32 mouse cellular contexts compared by ENCODE assay signal in genomic region chr7:51894939-51895338, GRCm38 (mm10). TPM values are rescaled to one million over a fixed set of nuclear protein-coding genes. Genes with fewer than 3 reads are reported as not detected.
DNase-seq lines count a peak whose midpoint lies in the region; ATAC-seq lines count a peak whose summit lies in the region.
"Had no signal": no experiment of that assay in that cellular context is flagged by ENCODE, and none has a peak within 500 bp of the region (broad histone marks: within the 10 kb centered on the region; RNA-seq: fewer than 3 reads in every experiment).

No protein-coding gene starts in this region.

- ATAC-seq in hindbrain, embryonic 12.5 days (ENCODE audit: low FRiP score), result no peak
- no peak for ATAC-seq in hindbrain, embryonic 13.5 days (ENCODE audit: low FRiP score)
- 0 out of 2 replicates have a peak, but pooled peaks have one; percentile 47 for ATAC-seq in embryonic facial prominence, embryonic 12.5 days (ENCODE audit: insufficient number of reproducible peaks, insufficient read depth, low FRiP score, low TSS enrichment)
- 0 out of 2 replicates have a peak, but pooled peaks have one; percentile 24 for ATAC-seq in limb, embryonic 12.5 days (ENCODE audit: insufficient number of reproducible peaks, insufficient read depth, low FRiP score, low TSS enrichment, low read depth)
- ATAC-seq: CD4-positive, CD25-positive, alpha-beta regulatory T cell, adult 4 months; forebrain, embryonic 15.5 days; inflammation-experienced regulatory T-cells, adult 6 months; liver, embryonic 12.5 days; liver, postnatal 0 days; lung, postnatal 0 days; midbrain, embryonic 15.5 days had no signal

- no peaks in the 10 kb centered on the region for H3K27me3 ChIP-seq in hindbrain, embryonic 12.5 days
- no peaks in the 10 kb centered on the region for H3K27me3 ChIP-seq in hindbrain, embryonic 13.5 days
- H3K27me3 ChIP-seq in embryonic facial prominence, embryonic 12.5 days, result no peaks in the 10 kb centered on the region
- H3K27me3 ChIP-seq in limb, embryonic 12.5 days, result no peaks in the 10 kb centered on the region
- H3K27me3 ChIP-seq: embryonic facial prominence, embryonic 15.5 days; forebrain, embryonic 15.5 days; hindbrain, embryonic 15.5 days; liver, embryonic 12.5 days; midbrain, embryonic 15.5 days had no signal

- no peaks in the 10 kb centered on the region for H3K9me3 ChIP-seq in hindbrain, embryonic 12.5 days (replicated peaks)
- H3K9me3 ChIP-seq in hindbrain, embryonic 13.5 days, result no peaks in the 10 kb centered on the region
- H3K9me3 ChIP-seq in embryonic facial prominence, embryonic 12.5 days, result no peaks in the 10 kb centered on the region
- H3K9me3 ChIP-seq in limb, embryonic 12.5 days, result no peaks in the 10 kb centered on the region
- H3K9me3 ChIP-seq: embryonic facial prominence, embryonic 15.5 days; forebrain, embryonic 15.5 days; hindbrain, embryonic 15.5 days; liver, embryonic 12.5 days; midbrain, embryonic 15.5 days had no signal

- intact Hi-C loops in left cerebral cortex, postnatal 10 days (cut with DNase I), result no loop called here

- no peaks in the 10 kb centered on the region for H3K36me3 ChIP-seq in hindbrain, embryonic 12.5 days
- H3K36me3 ChIP-seq in hindbrain, embryonic 13.5 days, result no peaks in the 10 kb centered on the region
- no peaks in the 10 kb centered on the region for H3K36me3 ChIP-seq in embryonic facial prominence, embryonic 12.5 days
- H3K36me3 ChIP-seq in limb, embryonic 12.5 days, result peaks cover 21% of the 10 kb centered on the region
- H3K36me3 ChIP-seq: embryonic facial prominence, embryonic 15.5 days; forebrain, embryonic 15.5 days; hindbrain, embryonic 15.5 days; liver, embryonic 12.5 days; midbrain, embryonic 15.5 days had no signal

- peak overlapping the region; percentile 24; the same call in 1 of the 2 replicates for H3K27ac ChIP-seq in hindbrain, embryonic 12.5 days
- no peak overlapping the region for H3K27ac ChIP-seq in hindbrain, embryonic 13.5 days
- peak overlapping the region; percentile 81 for H3K27ac ChIP-seq in embryonic facial prominence, embryonic 12.5 days
- peak overlapping the region; percentile 94 for H3K27ac ChIP-seq in limb, embryonic 12.5 days
- H3K27ac ChIP-seq: embryonic facial prominence, embryonic 15.5 days; forebrain, embryonic 15.5 days; gastrocnemius, adult 2 months; hindbrain, embryonic 15.5 days; left cerebral cortex, adult 2 months; liver, embryonic 12.5 days; midbrain, embryonic 15.5 days; stomach, postnatal 0 days had no signal

- H3K4me1 ChIP-seq in hindbrain, embryonic 12.5 days, result peaks cover 3% of the 10 kb centered on the region; the same call in 1 of the 2 replicates
- no peaks in the 10 kb centered on the region for H3K4me1 ChIP-seq in hindbrain, embryonic 13.5 days (replicated peaks)
- H3K4me1 ChIP-seq in embryonic facial prominence, embryonic 12.5 days, result peaks cover 11% of the 10 kb centered on the region; the same call in 1 of the 2 replicates
- H3K4me1 ChIP-seq in limb, embryonic 12.5 days (replicated peaks), result peaks cover 28% of the 10 kb centered on the region
- H3K4me1 ChIP-seq: embryonic facial prominence, embryonic 15.5 days; hindbrain, embryonic 15.5 days; liver, embryonic 12.5 days; midbrain, embryonic 15.5 days had no signal

- WGBS in hindbrain, embryonic 12.5 days, result 46% methylated on average over 2 of the region's 2 CpGs
- WGBS in hindbrain, embryonic 13.5 days, result 65% methylated on average over 2 of the region's 2 CpGs
- WGBS in embryonic facial prominence, embryonic 12.5 days, result 31% methylated on average over 2 of the region's 2 CpGs
- WGBS in limb, embryonic 12.5 days, result 18% methylated on average over 2 of the region's 2 CpGs

- no peak for DNase-seq in thymus, postnatal 0 days (ENCODE audit: low spot score)
- DNase-seq in testis, postnatal 14 days (ENCODE audit: low spot score), result no peak
- no peak for DNase-seq in left cerebral cortex, postnatal 10 days (ENCODE audit: extremely low spot score in 1 of 2, low spot score in 2 of 2)
- DNase-seq: adrenal gland, postnatal 14 days; cerebellum, adult 2 months; cerebellum, postnatal 14 days; gastrocnemius, adult 2 months; gastrocnemius, postnatal 36 days; heart, adult 18-20 months; heart, postnatal 4 days; kidney, adult 11 months; kidney, postnatal 14 days; liver, postnatal 0 days; lung, postnatal 4 days; right cerebral cortex, adult 18-20 months; right cerebral cortex, postnatal 4 days; thymus, adult 2 months had no signal

- no peak overlapping the region for H3K9ac ChIP-seq in hindbrain, embryonic 12.5 days
- H3K9ac ChIP-seq in hindbrain, embryonic 13.5 days, result no peak overlapping the region
- H3K9ac ChIP-seq in embryonic facial prominence, embryonic 12.5 days, result no peak overlapping the region
- 0 out of 2 replicates have a peak overlapping the region, but pooled peaks have one; percentile 12 for H3K9ac ChIP-seq in limb, embryonic 12.5 days (replicated peaks)
- H3K9ac ChIP-seq: embryonic facial prominence, embryonic 15.5 days; forebrain, embryonic 15.5 days; hindbrain, embryonic 15.5 days; liver, embryonic 12.5 days; liver, postnatal 0 days; midbrain, embryonic 15.5 days had no signal

- H3K4me2 ChIP-seq in hindbrain, embryonic 12.5 days (replicated peaks), result no peak overlapping the region
- no peak overlapping the region for H3K4me2 ChIP-seq in hindbrain, embryonic 13.5 days
- no peak overlapping the region for H3K4me2 ChIP-seq in embryonic facial prominence, embryonic 12.5 days (replicated peaks)
- H3K4me2 ChIP-seq in limb, embryonic 12.5 days, result no peak overlapping the region
- H3K4me2 ChIP-seq: embryonic facial prominence, embryonic 15.5 days; forebrain, embryonic 15.5 days; heart, embryonic 11.5 days; hindbrain, embryonic 15.5 days; liver, embryonic 12.5 days; midbrain, embryonic 15.5 days had no signal

- no peak overlapping the region for H3K4me3 ChIP-seq in hindbrain, embryonic 12.5 days
- no peak overlapping the region for H3K4me3 ChIP-seq in hindbrain, embryonic 13.5 days
- no peak overlapping the region for H3K4me3 ChIP-seq in embryonic facial prominence, embryonic 12.5 days
- H3K4me3 ChIP-seq in limb, embryonic 12.5 days (replicated peaks), result no peak overlapping the region
- H3K4me3 ChIP-seq: embryonic facial prominence, embryonic 15.5 days; forebrain, embryonic 15.5 days; gastrocnemius, adult 2 months; hindbrain, embryonic 15.5 days; left cerebral cortex, adult 2 months; liver, embryonic 12.5 days; midbrain, embryonic 15.5 days had no signal

RNA-seq across cellular contexts. Expression of gene Fancf, which starts 32.9 kb away (rescaled TPM):
- 14.0 and 15.4 TPM in 2 replicates for polyA plus RNA-seq in hindbrain, embryonic 12.5 days (2016; fragmentation: Nextera tagmentation; extraction: Ambion mirVana)
- 6.4 and 7.5 TPM in 2 replicates for polyA plus RNA-seq in hindbrain, embryonic 13.5 days (2015; fragmentation: Nextera tagmentation; extraction: Ambion mirVana)
- 17.2 TPM in 2 replicates for polyA plus RNA-seq in embryonic facial prominence, embryonic 12.5 days (2016; fragmentation: Nextera tagmentation; extraction: Ambion mirVana)
- polyA plus RNA-seq in limb, embryonic 12.5 days (2016; fragmentation: Nextera tagmentation; extraction: Ambion mirVana), result 27.0 and 27.2 TPM in 2 replicates
- polyA plus RNA-seq in thymus, postnatal 0 days (2015; fragmentation: Nextera tagmentation; extraction: Ambion mirVana), result 9.8 and 9.9 TPM in 2 replicates
- total RNA-seq in left cerebral cortex, postnatal 10 days (2021), result 1 to 10 TPM; 5.2 to 5.3 TPM

RNA-seq across cellular contexts. Expression of gene Gas2, which starts 33.1 kb away (rescaled TPM):
- 53.1 and 54.3 TPM in 2 replicates for polyA plus RNA-seq in hindbrain, embryonic 12.5 days (2016; fragmentation: Nextera tagmentation; extraction: Ambion mirVana)
- 13.0 and 16.6 TPM in 2 replicates for polyA plus RNA-seq in hindbrain, embryonic 13.5 days (2015; fragmentation: Nextera tagmentation; extraction: Ambion mirVana)
- polyA plus RNA-seq in embryonic facial prominence, embryonic 12.5 days (2016; fragmentation: Nextera tagmentation; extraction: Ambion mirVana), result 58.9 and 69.0 TPM in 2 replicates
- 176 and 179 TPM in 2 replicates for polyA plus RNA-seq in limb, embryonic 12.5 days (2016; fragmentation: Nextera tagmentation; extraction: Ambion mirVana)
- 9.9 and 10.5 TPM in 2 replicates for polyA plus RNA-seq in thymus, postnatal 0 days (2015; fragmentation: Nextera tagmentation; extraction: Ambion mirVana)
- total RNA-seq in left cerebral cortex, postnatal 10 days (2021), result 10 to 100 TPM; 13.2 to 15.1 TPM

Comparison
In these comparisons a context has a peak if more than half of its experiments do, and no peak if none do; other contexts are left out.
1. ATAC-seq: peak in embryonic facial prominence, embryonic 12.5 days (single experiment) and limb, embryonic 12.5 days (single experiment); none in hindbrain, embryonic 12.5 days (single experiment) and hindbrain, embryonic 13.5 days (single experiment).